Mouse (Mus musculus): ENCODE data around the gene Artn.

DNA sequence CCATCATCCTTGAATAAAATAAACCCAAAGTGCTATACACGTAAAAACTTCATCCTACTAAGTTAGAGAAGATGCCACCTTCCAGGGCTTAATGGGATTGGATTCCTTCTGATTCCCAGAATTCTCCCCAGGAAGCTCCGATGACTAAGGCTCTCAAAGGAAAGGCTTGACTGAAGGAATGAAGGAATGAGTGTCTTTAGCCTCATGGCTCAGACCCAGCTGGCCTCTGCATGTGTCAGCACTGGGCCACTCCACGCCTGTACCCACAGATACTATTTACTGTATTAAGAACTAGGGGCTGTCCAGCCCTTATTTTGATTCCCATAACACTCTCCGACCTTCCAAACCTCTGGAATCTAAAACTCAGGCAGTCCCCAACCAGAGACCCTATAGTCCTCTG, 4.5 kb upstream of the Artn start:
- TF ChIP-seq CTCF (IDR thresholded peaks at IDR 0.05; ENCODE audit: low read depth) (no peak), EP300 (IDR thresholded peaks at IDR 0.05; ENCODE audit: low read depth) (no peak)

Data from heart, postnatal 0 days (tissue).